Mouse (Mus musculus) kidney, adult 2 months (tissue): ENCODE measurements around the gene Spout1.

Experiments
- CTCF ChIP-seq: fragments of 200-500 bp; conservative IDR thresholded peaks from 2 replicates; pipeline ENCODE4 v1.5.1; 2011; ENCODE audit warnings: low read depth, mild to moderate bottlenecking, control low read depth, low read length, moderate library complexity, mixed read lengths; ENCODE audit not compliant: insufficient read depth, insufficient read length
- POLR2A ChIP-seq: fragments of 200-500 bp; IDR thresholded peaks from one replicate; pipeline ENCODE4 v1.6.1; 2011; ENCODE audit warnings: low read depth, low read length, control low read depth

GRCm38 (mm10) chr2:30136458-30136857 lies 41.8 kb downstream of the Spout1 start:
- TF ChIP-seq CTCF, result no peak
- no peak for TF ChIP-seq POLR2A
